Mouse (Mus musculus) cerebellum, postnatal 4 days (tissue): ENCODE data around the gene Ptbp1.

ENCODE experiments used
- DNase-seq, 2 experiments: peaks; one replicate each; pipeline ENCODE4 v3.0.0; 2022; ENCODE audit warnings: low spot score in 2 of 2, mixed read lengths in 1 of 2

Ptbp1 gene

DNA sequence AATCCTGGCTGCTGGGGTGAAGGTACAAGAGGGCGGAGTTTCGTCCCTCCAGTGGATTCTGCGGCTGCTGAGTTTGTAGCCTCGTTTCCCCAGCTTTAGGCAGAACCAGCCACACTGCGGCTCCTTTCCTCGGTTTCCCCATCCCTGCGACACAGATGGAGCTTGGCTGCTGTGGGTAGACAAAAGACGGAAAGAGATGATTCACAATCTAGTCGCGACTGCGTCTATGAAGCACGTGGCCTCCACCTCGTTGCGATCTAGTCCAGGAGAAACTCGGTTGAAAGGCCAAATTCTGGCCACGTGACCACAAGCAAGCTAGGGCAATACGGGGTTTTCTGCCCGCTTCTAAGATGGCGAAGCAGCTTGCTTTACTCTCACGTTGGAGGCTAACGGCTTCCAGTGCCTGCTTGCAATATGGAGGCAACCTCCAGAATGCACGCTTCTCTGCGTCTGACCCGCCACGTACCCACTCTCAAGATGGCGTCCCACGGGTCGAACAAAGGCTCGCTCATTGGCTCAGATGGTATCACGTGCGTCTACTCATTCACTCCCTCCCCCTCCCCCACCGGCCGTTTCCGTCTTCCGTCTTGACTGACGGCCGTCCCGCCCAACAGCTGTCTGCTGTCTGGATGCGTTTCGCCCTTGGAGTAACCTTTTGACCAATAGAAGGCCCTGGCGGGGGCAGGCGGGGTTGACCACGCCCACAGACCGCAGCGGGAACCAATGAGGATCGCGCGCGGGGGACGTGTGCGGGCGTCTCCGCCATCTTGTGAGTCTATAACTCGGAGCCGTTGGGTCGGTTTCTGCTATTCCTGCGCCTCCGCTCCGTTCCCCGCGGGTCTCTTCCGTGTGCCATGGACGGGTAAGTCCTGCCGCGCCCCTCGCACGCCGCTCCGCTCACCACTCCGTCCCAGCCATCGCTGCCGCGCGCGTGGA lies at the start of gene Ptbp1:
Gene Ptbp1 (plus strand): TSS at position 568 of the 936 bp plus-strand sequence.
- peak; percentile 98 to 100 for DNase-seq

DNA sequence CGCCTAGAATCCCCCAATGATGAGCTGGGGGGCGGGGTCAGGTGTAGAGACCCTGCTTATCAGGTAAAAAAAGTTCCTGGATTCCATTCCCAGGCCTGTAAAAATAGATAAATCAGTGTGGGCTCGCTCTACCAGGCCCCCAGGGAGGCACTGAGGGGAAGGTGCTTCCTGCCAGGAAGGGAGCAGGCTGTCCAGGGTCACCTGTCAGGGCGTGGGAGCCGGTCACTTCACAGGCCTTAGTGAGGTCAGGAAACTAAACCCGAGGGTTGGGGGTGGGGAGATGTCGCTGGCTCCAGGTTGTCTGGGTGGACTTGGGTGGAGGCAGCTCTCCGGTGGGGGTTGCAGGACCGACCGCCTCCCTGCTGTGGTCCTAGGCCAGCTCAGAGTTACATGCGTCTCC lies 48.6 kb upstream of the Ptbp1 start:
- no peak for DNase-seq

DNA sequence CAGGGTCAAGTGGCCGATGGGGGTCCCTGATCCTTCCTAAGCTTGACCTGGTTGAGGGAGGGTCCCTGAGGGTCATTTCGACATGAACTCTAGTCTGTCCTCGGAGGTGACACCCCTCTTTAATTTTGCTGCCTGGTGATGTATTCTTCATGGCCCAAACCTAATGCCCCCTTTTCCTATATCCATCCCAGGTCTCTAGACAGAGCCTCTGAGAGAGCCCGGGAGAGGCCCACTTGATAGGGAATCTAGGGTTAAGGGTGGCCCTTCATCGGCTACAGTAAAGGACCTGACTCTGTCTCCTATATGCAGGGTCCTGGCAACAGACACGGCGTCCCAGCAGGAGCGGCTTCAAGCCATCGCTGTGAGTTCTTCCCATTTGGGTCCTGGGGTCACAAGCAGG lies 47.9 kb upstream of the Ptbp1 start:
- DNase-seq: no peak

- no peak for DNase-seq
These were observed 47.3 kb upstream of the Ptbp1 start for GRCm38 (mm10) chr10:79806972-79807371.

- DNase-seq: peak in 1 of 2 experiments; percentile 42
These were observed 46.4 kb upstream of the Ptbp1 start for GRCm38 (mm10) chr10:79807826-79808225.

DNA sequence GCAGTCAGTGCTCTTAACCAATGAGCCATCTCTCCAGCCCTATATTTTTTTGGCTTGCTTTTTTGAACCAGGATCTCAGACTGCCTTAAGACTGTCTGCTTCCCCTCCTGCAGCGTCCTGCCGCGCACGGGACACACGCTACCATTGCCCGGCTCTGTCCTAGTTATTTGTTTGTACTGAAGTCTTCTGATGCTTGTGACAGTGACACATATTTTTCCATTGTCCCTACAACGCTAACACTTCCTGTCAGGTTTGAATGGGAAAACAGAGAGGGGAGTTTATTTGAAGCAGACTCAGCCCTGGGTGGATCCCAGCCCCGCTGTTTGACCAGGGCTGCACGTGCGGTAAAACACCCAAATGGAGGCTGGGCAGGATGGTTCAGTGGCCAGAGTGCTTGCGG lies 45.5 kb upstream of the Ptbp1 start:
- DNase-seq: no peak

DNA sequence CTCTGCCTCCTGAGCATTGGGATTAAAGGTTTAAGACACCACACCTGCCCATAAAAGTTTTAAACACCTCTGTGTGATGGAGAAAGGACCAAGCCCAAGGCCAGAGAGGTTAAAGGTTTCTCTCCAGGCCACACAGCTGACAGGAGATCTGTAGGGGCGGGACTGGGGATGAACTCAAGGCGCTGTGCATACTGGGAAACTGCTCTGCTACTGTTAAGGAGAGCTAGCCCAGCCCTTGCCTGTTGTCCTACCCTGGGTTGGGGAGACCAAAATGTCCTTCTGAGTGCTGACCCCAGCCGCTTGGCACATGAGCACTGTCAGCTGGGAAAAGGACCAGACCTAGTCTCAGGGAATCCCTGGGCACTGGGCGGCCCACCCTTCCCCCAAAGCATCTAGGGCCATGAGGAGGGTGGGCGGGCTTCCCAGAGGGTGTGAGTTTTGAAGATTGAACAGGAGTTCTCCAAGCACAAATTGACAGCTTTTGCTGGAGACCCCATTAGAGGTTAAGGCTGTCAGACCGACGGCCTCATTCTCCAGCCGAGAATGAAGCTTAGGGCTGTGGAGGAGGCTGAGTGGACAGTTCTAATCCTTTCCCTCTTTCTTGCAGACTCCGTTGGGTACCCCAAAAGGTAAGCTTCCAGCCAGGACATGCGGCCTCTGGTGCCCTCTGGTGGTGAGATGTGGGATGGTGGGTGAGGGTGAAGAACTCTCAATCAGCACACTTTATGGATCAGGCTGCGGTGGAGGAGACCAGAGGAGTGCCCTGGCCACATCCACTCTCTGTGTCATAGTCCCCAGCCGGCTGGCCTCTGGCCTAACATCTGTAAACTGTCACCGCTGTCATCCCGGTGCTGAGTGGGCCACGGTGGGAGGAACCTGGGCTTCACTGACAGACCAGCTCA lies 42.2 kb upstream of the Ptbp1 start:
- DNase-seq: peak; percentile 84 to 92

GRCm38 (mm10) chr10:79814271-79814842 lies 39.9 kb upstream of the Ptbp1 start:
- DNase-seq: no peak

- no peak for DNase-seq
These were observed 38.3 kb upstream of the Ptbp1 start for GRCm38 (mm10) chr10:79815671-79816494.

DNA sequence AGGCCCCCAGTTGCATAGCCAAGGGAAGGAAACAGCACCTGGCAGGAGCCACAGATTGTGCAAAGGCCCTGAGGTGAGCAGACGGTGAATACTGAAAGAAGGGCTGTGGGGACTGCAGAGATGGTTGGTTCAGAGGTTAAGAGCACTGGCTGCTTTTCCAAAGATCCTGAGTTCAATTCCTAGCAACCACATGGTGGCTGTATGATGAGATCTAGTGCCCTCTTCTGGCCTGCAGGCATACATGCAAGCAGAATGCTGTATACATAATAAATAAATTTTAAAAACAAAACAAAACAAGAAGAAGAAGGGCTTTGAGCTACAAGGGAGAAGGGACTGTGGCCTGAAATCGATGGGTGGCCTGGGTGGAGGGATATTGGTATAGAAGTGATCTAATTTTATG lies 37.1 kb upstream of the Ptbp1 start:
- DNase-seq: no peak

- no peak for DNase-seq
These were observed 36.0 kb upstream of the Ptbp1 start for GRCm38 (mm10) chr10:79818225-79818624.

- DNase-seq: no peak
These were observed 34.6 kb upstream of the Ptbp1 start for GRCm38 (mm10) chr10:79819606-79820005.

- no peak for DNase-seq
These were observed 34.0 kb upstream of the Ptbp1 start for GRCm38 (mm10) chr10:79820277-79820676.

GRCm38 (mm10) chr10:79820782-79821181 lies 33.4 kb upstream of the Ptbp1 start, which contains the start of gene Misp:
Misp (plus strand) TSS chr10:79820989.
- DNase-seq: no peak

DNA sequence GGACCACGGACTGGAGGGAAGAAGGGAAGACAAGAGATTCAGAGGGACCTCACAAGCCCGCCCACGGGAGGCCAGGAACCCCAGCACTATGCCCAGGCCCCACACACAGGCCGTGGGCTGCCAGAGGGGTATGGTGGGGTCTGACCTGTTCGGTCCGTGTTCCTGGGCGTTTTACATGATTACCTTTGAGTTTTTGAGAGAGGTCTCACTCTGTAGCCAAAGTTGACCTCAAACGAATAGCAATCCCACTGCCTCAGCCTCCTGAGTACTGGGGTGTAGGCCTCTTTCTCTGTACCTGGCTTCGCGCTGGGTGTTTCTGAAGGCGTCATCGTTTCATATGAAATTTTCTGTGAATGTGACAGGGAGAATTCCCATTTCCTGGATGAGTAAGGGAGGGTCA lies 32.5 kb upstream of the Ptbp1 start:
- no peak for DNase-seq

GRCm38 (mm10) chr10:79822372-79822771 lies 31.9 kb upstream of the Ptbp1 start:
- DNase-seq: no peak

GRCm38 (mm10) chr10:79823011-79823410 lies 31.2 kb upstream of the Ptbp1 start:
- DNase-seq: no peak

GRCm38 (mm10) chr10:79824413-79824812 lies 29.8 kb upstream of the Ptbp1 start:
- DNase-seq: no peak

DNA sequence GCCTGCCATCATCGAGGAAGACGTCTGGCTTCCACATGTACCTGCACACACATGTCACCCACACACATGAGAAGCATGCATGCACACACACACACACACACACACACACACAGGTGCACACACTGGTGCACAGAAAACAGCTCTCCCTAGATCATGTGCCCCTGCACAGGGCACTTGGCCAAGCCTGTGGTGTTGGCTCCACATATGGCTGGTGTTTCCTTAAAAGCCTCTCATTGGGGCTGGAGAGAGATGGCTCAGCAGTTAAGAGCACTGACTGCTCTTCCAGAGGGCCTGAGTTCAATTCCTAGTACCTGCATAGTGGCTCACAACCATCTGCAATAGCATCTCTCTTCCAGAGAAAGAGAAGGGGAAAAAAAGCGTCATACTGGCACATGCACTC lies 22.6 kb upstream of the Ptbp1 start:
- DNase-seq: no peak

DNA sequence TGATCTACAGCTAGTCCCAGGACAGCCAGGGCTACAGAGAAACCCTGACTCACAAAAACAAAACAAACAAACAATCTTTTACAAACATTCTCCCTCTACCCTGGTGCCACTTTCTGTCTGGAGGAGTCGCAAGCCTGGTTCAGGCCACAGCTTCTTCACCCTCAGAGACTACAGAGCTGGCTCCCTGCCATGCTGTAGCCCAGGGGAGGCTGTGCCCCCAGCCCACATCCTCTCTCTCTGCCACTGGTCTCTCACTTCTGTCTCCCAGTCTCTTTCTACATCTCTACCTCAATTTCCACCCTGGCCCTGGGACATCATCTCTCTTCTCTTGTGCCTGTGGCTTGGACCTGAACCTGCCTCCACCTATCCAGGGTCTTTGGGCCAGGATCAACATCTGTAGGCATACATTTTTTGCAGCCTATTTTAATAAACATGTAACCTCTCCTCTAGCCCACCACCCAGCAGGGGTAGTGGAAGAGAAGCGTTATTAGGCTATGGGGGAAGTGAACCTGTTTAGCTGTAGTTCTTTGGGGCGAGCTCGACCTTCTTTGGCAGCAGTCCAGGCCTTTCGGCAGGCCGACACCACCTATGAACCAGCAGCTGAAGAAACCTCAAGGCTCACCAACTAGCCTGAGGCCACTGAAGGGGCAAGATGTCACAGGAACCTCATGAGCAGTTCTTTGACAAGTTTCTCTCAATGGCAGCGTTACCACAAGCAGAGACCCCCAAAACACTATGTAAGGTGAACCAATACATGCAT lies 22.0 kb upstream of the Ptbp1 start:
- no peak for DNase-seq
